Mouse (Mus musculus) olfactory bulb, adult 2 months (tissue): Measurements from ENCODE around the gene Pde12. TPM values are rescaled to one million over a fixed set of nuclear protein-coding genes. Genes with fewer than 3 reads are reported as not detected.

Source experiments
- H3K27ac ChIP-seq: fragments of 200-500 bp; 2 replicates; pipeline ENCODE4 v1.5.1; 2012; ENCODE audit warnings: low read depth, low read length; ENCODE audit not compliant: insufficient read depth
- H3K4me1 ChIP-seq: fragments of 200-500 bp; 2 replicates; pipeline ENCODE4 v1.6.1; 2012; ENCODE audit warnings: low read length; ENCODE audit not compliant: control insufficient read depth, insufficient read depth
- H3K4me3 ChIP-seq: fragments of 200-500 bp; 2 replicates; pipeline ENCODE4 v1.5.1; 2012; ENCODE audit warnings: mild to moderate bottlenecking, low read depth, low read length, moderate library complexity; ENCODE audit not compliant: insufficient read depth
- CTCF ChIP-seq: fragments of 200-500 bp; IDR thresholded peaks from 2 replicates; pipeline ENCODE4 v1.5.1; 2012; ENCODE audit warnings: low read depth, mild to moderate bottlenecking, low read length, moderate library complexity; ENCODE audit not compliant: insufficient read depth
- POLR2A ChIP-seq: fragments of 200-500 bp; IDR thresholded peaks from 2 replicates; pipeline ENCODE4 v1.6.1; 2012; ENCODE audit warnings: mild to moderate bottlenecking, low read depth, low read length, moderate library complexity; ENCODE audit not compliant: insufficient read depth
- WGBS: fragments of 180-500 bp; shearing (Covaris S2); methylation state at CpG from one replicate; pipeline ENCODE4 v1.1.7; 2018; 5-methylcytosine and 5-hydroxymethylcytosine counted together
- polyA plus RNA-seq: library from polyadenylated mRNA; stranded (reverse); fragments of >200 nt; gene quantifications from 2 replicates; pipeline ENCODE4 v1.2.4, GENCODE M21; 2012; ENCODE audit warnings: low replicate concordance; ENCODE audit not compliant: missing spikeins, insufficient read depth, insufficient read length

Pde12 gene
- polyA plus RNA-seq, 1 experiment: not detected

GRCm38 (mm10) chr14:26647811-26648210, 21.9 kb downstream of the Pde12 start:
- no peak overlapping the region for H3K4me3 ChIP-seq
- 54% methylated on average over 2 of the region's 2 CpGs for WGBS
- no peak for TF ChIP-seq CTCF
- no peak for TF ChIP-seq POLR2A
- H3K4me1 ChIP-seq: no peaks in the 10 kb centered on the region
- no peak overlapping the region for H3K27ac ChIP-seq

- no peak overlapping the region for H3K4me3 ChIP-seq
- H3K4me1 ChIP-seq: no peaks in the 10 kb centered on the region
- no peak overlapping the region for H3K27ac ChIP-seq
- WGBS: 43% methylated on average over 5 of the region's 5 CpGs
- no peak for TF ChIP-seq POLR2A
- no peak for TF ChIP-seq CTCF
Observed at GRCm38 (mm10) chr14:26645989-26646650, 23.6 kb downstream of the Pde12 start.

- no peaks in the 10 kb centered on the region for H3K4me1 ChIP-seq
- 59% methylated on average over 3 of the region's 3 CpGs for WGBS
- TF ChIP-seq POLR2A (no peak), CTCF (no peak)
- no peak overlapping the region for H3K27ac ChIP-seq
- H3K4me3 ChIP-seq: no peak overlapping the region
Observed at GRCm38 (mm10) chr14:26643006-26643624, 26.6 kb downstream of the Pde12 start.

- Histone ChIP-seq H3K27ac (no peak overlapping the region), H3K4me3 (no peak overlapping the region), H3K4me1 (no peaks in the 10 kb centered on the region)
- TF ChIP-seq POLR2A (no peak), CTCF (no peak)
- 13% methylated on average over 2 of the region's 2 CpGs for WGBS
Observed at GRCm38 (mm10) chr14:26639961-26640360, 29.7 kb downstream of the Pde12 start.

- peak overlapping the region; percentile 46 for H3K4me3 ChIP-seq
- H3K27ac ChIP-seq: no peak overlapping the region
- no peaks in the 10 kb centered on the region for H3K4me1 ChIP-seq
- under 1% methylated on average over 11 of the region's 11 CpGs for WGBS
- no peak for TF ChIP-seq CTCF
- no peak for TF ChIP-seq POLR2A
Observed at GRCm38 (mm10) chr14:26639251-26639650, 30.4 kb downstream of the Pde12 start.

- TF ChIP-seq POLR2A (no peak), CTCF (no peak)
Observed at GRCm38 (mm10) chr14:26638708-26639084, 31.0 kb downstream of the Pde12 start.

GRCm38 (mm10) chr14:26637851-26638707, 31.6 kb downstream of the Pde12 start, which contains the start of gene Arf4:
Arf4 (plus strand) TSS chr14:26638074.
- Histone ChIP-seq H3K4me3 (peak within 1 kb of the TSS; percentile 59), H3K4me1 (no peaks in the 10 kb centered on the region), H3K27ac (peak within 1 kb of the TSS; percentile 87)
- TF ChIP-seq POLR2A (peak; percentile 65), CTCF (no peak)
- WGBS: under 1% methylated on average over 83 of the region's 83 CpGs

More at GRCm38 (mm10) chr14:26638708-26639084, 31.0 kb downstream of the Pde12 start:
- H3K4me1 ChIP-seq: no peaks in the 10 kb centered on the region
- H3K4me3 ChIP-seq: peak overlapping the region; percentile 59
- 0% methylated on average over 16 of the region's 16 CpGs for WGBS
- H3K27ac ChIP-seq: no peak overlapping the region

GRCm38 (mm10) chr14:26637025-26637850, 32.4 kb downstream of the Pde12 start:
- TF ChIP-seq CTCF: no peak
- TF ChIP-seq POLR2A: no peak
- no peaks in the 10 kb centered on the region for H3K4me1 ChIP-seq
- WGBS: 24% methylated on average over 17 of the region's 17 CpGs

More at GRCm38 (mm10) chr14:26637025-26637850, 32.4 kb downstream of the Pde12 start:
- Histone ChIP-seq H3K27ac (peak overlapping the region; percentile 87), H3K4me3 (peak overlapping the region; percentile 45)
